Mouse (Mus musculus): Measurements from ENCODE around the gene Rasgrf2. TPM values are rescaled to one million over a fixed set of nuclear protein-coding genes. Genes with fewer than 3 reads are reported as not detected.
A peak's percentile ranks its signal among the peaks of the same experiment; 100 is the strongest.

The Rasgrf2 gene
- polyA plus RNA-seq, 1 experiment from 2014 or later: 11.8 TPM

DNA sequence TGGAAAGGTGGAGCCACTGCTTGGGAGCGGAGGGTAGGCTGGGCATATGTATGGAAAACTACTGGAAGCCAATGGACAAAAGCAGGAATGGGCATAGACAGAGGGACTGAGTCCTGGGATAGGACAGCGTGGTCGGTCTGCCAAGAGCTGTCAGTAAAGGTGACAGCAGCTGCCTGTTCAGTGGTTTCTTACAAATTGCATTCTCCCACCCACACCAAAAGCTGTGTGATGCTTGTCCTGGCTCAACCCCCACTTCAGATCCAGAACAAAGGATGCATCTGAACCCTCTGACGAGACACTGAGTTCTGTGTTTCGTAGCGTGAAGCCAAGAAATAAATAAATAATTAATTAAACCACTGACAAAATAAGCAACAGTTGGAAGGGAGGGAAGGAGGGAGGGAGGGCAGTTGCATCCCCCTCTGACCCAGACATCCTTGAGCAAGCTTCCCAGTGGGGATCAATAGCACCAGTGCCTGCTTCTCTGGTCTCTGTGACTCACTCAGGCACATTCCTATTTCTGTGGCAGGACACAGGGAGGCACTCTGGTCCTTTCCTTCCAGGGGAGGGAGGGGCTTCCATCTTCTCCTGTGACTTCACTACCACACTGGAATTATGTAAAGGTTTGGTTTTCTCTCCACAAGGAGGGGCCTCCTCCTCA is 215.7 kb downstream of the Rasgrf2 start:
- Histone ChIP-seq H3K27ac (ENCODE audit: low read depth, low read length) (no peak overlapping the region), H3K4me2 (ENCODE audit: low read length) (peak overlapping the region; percentile 30)

DNA sequence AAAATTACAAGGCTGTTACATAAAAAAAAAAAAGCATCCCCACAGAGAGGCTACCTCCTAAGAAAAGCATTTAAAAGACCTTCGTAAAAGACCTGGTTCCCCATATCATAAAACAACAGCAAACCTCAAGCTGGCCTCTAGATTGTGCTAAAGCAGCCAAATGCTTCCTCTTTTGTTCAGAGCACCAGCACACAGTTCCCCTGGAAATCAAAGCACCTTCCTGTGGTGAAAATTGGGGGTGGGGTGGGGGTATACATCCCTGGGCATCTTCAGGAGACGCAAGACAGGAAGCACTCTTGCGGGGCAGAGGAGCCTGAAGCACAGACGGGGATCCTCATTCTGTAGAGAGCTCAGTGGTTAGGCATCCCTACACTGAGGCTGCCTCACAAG is 216.3 kb downstream of the Rasgrf2 start:
- H3K4me1 ChIP-seq (ENCODE audit: control insufficient read depth, insufficient read depth, low read depth, low read length): peaks cover 4% of the 10 kb centered on the region; the same call in 1 of the 2 replicates
- no peak overlapping the region for H3K4me3 ChIP-seq (ENCODE audit: low read length)
- no peaks in the 10 kb centered on the region for H3K36me3 ChIP-seq (ENCODE audit: control insufficient read depth, insufficient read depth, low read length)
- 32% methylated on average over 4 of the region's 4 CpGs for WGBS
- H3K9ac ChIP-seq (ENCODE audit: low read depth, low read length): no peak overlapping the region
- H3K9me3 ChIP-seq (ENCODE audit: control insufficient read depth, low read length): no peaks in the 10 kb centered on the region
- H3K4me2 ChIP-seq (ENCODE audit: low read length): peak overlapping the region; percentile 30
- no peak overlapping the region for H3K27ac ChIP-seq (ENCODE audit: low read depth, low read length)
- ATAC-seq: peak; percentile 44
- H3K27me3 ChIP-seq (replicated peaks; ENCODE audit: control insufficient read depth, insufficient read depth, low read length): no peaks in the 10 kb centered on the region

More for the DNA sequence above, 215.7 kb downstream of the Rasgrf2 start:
- Histone ChIP-seq H3K4me1 (ENCODE audit: control insufficient read depth, insufficient read depth, low read depth, low read length) (peaks cover 4% of the 10 kb centered on the region; the same call in 1 of the 2 replicates), H3K4me3 (ENCODE audit: low read length) (no peak overlapping the region), H3K27me3 (replicated peaks; ENCODE audit: control insufficient read depth, insufficient read depth, low read length) (no peaks in the 10 kb centered on the region), H3K9ac (ENCODE audit: low read depth, low read length) (no peak overlapping the region), H3K36me3 (ENCODE audit: control insufficient read depth, insufficient read depth, low read length) (no peaks in the 10 kb centered on the region), H3K9me3 (ENCODE audit: control insufficient read depth, low read length) (no peaks in the 10 kb centered on the region)
- WGBS: 35% methylated on average over 6 of the region's 6 CpGs
- ATAC-seq: peak; percentile 85

DNA sequence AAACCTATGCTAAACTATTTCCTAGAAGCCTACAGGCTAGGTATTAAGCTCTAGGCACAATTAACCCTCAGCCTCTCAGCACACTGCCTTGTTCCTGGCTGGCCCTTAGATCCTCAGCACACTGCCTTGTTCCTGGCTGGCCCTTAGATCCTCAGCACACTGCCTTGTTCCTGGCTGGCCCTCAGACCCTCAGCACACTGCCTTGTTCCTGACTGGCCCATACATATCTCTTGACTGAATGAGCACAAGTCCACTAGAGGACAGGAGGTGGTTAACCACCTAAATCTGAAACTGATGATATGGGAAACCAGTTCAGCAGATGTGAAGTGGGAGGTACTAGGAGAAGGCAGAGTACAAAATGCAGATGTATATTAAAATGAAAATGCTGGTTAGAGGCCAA is 219.8 kb downstream of the Rasgrf2 start:
- Histone ChIP-seq H3K36me3 (ENCODE audit: control insufficient read depth, insufficient read depth, low read length) (no peaks in the 10 kb centered on the region), H3K9me3 (ENCODE audit: control insufficient read depth, low read length) (no peaks in the 10 kb centered on the region)

DNA sequence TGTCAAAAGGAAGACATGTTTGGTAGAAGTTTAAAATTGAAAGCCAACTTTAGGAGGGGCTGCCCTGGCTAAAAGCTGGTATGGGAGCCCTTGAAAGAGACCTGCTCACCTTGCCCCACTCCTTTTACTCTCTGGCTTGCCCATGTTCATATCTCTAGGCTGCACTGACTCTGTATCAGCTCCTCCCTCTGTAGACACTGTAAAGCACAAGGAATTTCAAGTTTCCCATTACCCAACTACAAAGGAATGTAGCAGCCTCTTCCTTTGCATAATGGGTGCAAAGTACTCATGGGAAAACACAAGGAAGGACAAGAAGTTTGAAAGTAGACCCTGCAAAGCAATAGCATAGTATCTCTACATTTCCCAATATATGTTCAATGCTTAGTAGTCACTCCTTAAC is 220.2 kb downstream of the Rasgrf2 start:
- no peak for ATAC-seq
- Histone ChIP-seq H3K9ac (ENCODE audit: low read depth, low read length) (no peak overlapping the region), H3K4me1 (ENCODE audit: control insufficient read depth, insufficient read depth, low read depth, low read length) (peaks cover 4% of the 10 kb centered on the region; the same call in 1 of the 2 replicates)

More for the DNA sequence above, 219.8 kb downstream of the Rasgrf2 start:
- no peak overlapping the region for H3K27ac ChIP-seq (ENCODE audit: low read depth, low read length)
- no peak overlapping the region for H3K4me3 ChIP-seq (ENCODE audit: low read length)
- no peaks in the 10 kb centered on the region for H3K27me3 ChIP-seq (replicated peaks; ENCODE audit: control insufficient read depth, insufficient read depth, low read length)
- H3K4me1 ChIP-seq (ENCODE audit: control insufficient read depth, insufficient read depth, low read depth, low read length): peaks cover 4% of the 10 kb centered on the region; the same call in 1 of the 2 replicates
- no peak overlapping the region for H3K9ac ChIP-seq (ENCODE audit: low read depth, low read length)
- no peak overlapping the region for H3K4me2 ChIP-seq (ENCODE audit: low read length)
- no peak for ATAC-seq

DNA sequence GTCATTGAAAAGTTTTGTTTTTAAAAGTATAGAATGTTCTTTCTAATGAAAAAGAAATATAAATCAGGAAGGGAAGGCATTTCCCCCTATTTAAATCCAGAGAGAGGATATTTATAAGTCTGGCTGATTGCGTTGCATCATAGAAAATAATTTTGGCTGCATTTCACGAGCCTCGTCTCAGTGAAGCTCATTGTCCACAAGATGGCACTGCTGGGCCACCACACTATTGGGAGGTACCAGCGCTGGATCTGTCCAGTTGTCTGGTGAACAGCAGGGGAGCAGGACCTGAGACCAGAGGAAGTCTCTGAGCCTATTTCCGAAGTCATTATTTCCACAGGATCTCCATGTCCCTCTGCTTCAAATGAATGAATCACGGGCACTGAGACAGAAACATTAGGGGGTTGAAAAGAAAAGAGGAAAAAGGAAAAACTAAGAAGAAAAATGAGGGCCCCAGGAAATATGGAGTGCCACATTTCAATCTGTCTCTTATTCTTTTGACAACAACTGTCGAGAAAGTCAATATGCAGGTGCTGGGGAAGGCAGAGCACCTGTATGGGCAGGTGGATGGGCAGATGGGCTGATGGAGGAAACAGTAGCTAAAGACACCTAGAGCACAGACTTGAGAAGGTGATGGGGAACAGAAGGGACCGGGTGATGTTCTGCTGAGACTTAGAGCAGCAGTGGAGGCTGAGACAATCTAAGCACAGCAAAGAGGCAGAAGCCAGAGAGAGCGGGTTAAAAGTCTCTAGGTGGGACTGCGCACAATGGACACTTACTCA is 223.1 kb downstream of the Rasgrf2 start:
- ATAC-seq: peak; percentile 89
- H3K27me3 ChIP-seq (replicated peaks; ENCODE audit: control insufficient read depth, insufficient read depth, low read length): no peaks in the 10 kb centered on the region
- H3K4me3 ChIP-seq (ENCODE audit: low read length): no peak overlapping the region
- no peaks in the 10 kb centered on the region for H3K36me3 ChIP-seq (ENCODE audit: control insufficient read depth, insufficient read depth, low read length)
- H3K4me2 ChIP-seq (ENCODE audit: low read length): no peak overlapping the region
- WGBS: 37% methylated on average over 10 of the region's 10 CpGs
- H3K9me3 ChIP-seq (ENCODE audit: control insufficient read depth, low read length): no peaks in the 10 kb centered on the region
- no peak overlapping the region for H3K27ac ChIP-seq (ENCODE audit: low read depth, low read length)
- no peak overlapping the region for H3K9ac ChIP-seq (ENCODE audit: low read depth, low read length)
- H3K4me1 ChIP-seq (ENCODE audit: control insufficient read depth, insufficient read depth, low read depth, low read length): no peaks in the 10 kb centered on the region

More for the DNA sequence above, 220.2 kb downstream of the Rasgrf2 start:
- H3K27me3 ChIP-seq (replicated peaks; ENCODE audit: control insufficient read depth, insufficient read depth, low read length): no peaks in the 10 kb centered on the region
- no peak overlapping the region for H3K4me3 ChIP-seq (ENCODE audit: low read length)
- no peak overlapping the region for H3K4me2 ChIP-seq (ENCODE audit: low read length)
- no peak overlapping the region for H3K27ac ChIP-seq (ENCODE audit: low read depth, low read length)
- no peaks in the 10 kb centered on the region for H3K36me3 ChIP-seq (ENCODE audit: control insufficient read depth, insufficient read depth, low read length)
- no peaks in the 10 kb centered on the region for H3K9me3 ChIP-seq (ENCODE audit: control insufficient read depth, low read length)

DNA sequence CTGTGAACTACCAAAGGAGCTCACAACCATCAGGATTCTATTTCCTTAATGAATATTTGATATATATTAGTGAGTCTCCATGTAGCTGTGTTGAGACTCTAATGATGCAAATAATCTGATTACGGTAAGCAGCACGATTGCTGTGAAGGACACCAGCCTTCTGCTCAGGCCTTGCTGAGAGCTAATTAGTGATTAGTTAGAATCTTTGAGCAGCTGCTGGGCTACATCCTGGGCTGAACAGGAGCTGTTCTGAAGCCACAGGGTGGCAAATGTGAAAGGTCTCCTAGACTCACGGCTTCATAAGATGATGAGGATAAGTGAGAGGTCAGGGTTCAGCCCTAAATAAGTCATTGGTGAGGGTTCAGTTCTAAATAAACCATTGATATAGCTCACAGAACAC is 225.1 kb downstream of the Rasgrf2 start:
- ATAC-seq: peak; percentile 53; the same call in 1 of the 2 replicates
- H3K27ac ChIP-seq (ENCODE audit: low read depth, low read length): no peak overlapping the region
- no peaks in the 10 kb centered on the region for H3K9me3 ChIP-seq (ENCODE audit: control insufficient read depth, low read length)
- H3K4me1 ChIP-seq (ENCODE audit: control insufficient read depth, insufficient read depth, low read depth, low read length): no peaks in the 10 kb centered on the region
- no peak overlapping the region for H3K4me3 ChIP-seq (ENCODE audit: low read length)
- H3K27me3 ChIP-seq (replicated peaks; ENCODE audit: control insufficient read depth, insufficient read depth, low read length): no peaks in the 10 kb centered on the region
- H3K9ac ChIP-seq (ENCODE audit: low read depth, low read length): no peak overlapping the region
- 57% methylated on average over 3 of the region's 3 CpGs for WGBS
- no peak overlapping the region for H3K4me2 ChIP-seq (ENCODE audit: low read length)
- no peaks in the 10 kb centered on the region for H3K36me3 ChIP-seq (ENCODE audit: control insufficient read depth, insufficient read depth, low read length)

DNA sequence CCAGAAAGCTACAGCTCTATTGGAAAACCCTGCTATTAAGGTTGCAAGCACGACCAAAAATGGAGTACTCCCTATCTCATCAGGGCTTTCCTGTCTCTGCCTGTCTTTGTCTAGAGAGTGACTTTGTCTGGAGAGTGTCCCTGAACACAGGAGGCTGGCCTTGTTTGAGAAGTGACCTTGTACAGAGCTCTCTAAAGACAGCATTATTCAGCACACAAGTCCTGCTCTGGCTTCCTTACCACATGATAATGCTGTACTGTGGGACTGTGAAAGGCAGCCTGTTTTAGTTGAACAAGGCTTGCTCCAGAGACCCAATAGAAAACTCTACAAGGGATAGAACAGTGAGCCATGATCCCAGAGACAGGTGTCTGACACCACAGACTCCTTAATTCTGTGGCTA is 235.0 kb downstream of the Rasgrf2 start:
- Histone ChIP-seq H3K27ac (ENCODE audit: low read depth, low read length) (no peak overlapping the region), H3K9me3 (ENCODE audit: control insufficient read depth, low read length) (no peaks in the 10 kb centered on the region), H3K9ac (ENCODE audit: low read depth, low read length) (no peak overlapping the region), H3K4me1 (ENCODE audit: control insufficient read depth, insufficient read depth, low read depth, low read length) (no peaks in the 10 kb centered on the region), H3K4me2 (ENCODE audit: low read length) (no peak overlapping the region), H3K4me3 (ENCODE audit: low read length) (no peak overlapping the region), H3K36me3 (ENCODE audit: control insufficient read depth, insufficient read depth, low read length) (no peaks in the 10 kb centered on the region), H3K27me3 (replicated peaks; ENCODE audit: control insufficient read depth, insufficient read depth, low read length) (no peaks in the 10 kb centered on the region)
- 58% methylated on average over 1 of the region's 1 CpGs for WGBS
- ATAC-seq: no peak

DNA sequence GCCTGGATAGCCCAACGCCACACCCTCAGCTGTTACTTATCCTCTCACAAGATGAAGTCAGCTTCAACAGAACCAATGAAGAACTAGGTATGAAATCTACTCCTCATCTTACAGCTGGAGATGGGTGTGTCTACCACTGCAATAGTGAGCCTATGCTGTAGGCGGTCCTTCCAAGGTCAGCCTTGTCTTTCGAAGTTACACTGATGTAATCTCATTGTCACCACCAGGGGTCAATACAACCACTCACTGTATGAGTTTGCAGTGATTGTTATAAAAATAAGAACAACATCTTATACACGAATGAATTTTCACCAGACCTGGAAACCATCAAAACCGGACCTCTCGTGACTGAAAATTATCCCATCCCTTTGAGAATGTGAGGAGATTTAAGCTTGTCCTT is 238.3 kb downstream of the Rasgrf2 start:
- Histone ChIP-seq H3K9ac (ENCODE audit: low read depth, low read length) (no peak overlapping the region), H3K4me3 (ENCODE audit: low read length) (no peak overlapping the region), H3K27ac (ENCODE audit: low read depth, low read length) (no peak overlapping the region), H3K4me1 (ENCODE audit: control insufficient read depth, insufficient read depth, low read depth, low read length) (no peaks in the 10 kb centered on the region), H3K27me3 (replicated peaks; ENCODE audit: control insufficient read depth, insufficient read depth, low read length) (no peaks in the 10 kb centered on the region), H3K4me2 (ENCODE audit: low read length) (no peak overlapping the region), H3K36me3 (ENCODE audit: control insufficient read depth, insufficient read depth, low read length) (no peaks in the 10 kb centered on the region), H3K9me3 (ENCODE audit: control insufficient read depth, low read length) (no peaks in the 10 kb centered on the region)
- ATAC-seq: peak; percentile 31; the same call in 1 of the 2 replicates
- WGBS: 81% methylated on average over 6 of the region's 6 CpGs

DNA sequence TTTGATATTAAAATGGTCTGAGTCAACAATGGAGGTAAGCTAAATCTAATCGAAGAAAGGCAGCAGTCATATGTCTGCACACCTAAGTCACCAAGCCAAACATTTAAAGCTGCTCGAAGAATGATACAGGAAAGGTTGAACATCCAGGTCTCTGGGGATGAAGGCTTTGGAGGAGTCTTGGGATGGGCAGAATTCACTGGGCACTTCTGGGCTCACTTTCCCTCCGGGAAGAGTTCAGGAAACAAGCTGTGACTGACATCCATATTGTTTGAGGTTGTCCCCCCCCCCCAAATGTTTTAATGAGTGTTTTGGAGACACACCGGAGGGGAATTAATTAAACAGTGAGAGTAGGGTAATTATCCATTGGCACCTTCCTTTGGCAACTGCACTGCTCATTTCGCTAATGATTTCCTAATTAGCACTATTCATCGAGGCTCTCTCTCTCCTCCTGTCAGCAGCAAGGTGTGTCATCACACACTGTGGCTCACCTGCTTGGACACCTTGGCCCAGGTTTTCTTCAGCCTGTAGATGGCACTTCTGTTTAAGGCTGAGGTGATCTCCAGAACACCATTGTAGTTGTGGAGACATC is 241.3 kb downstream of the Rasgrf2 start:
- H3K9ac ChIP-seq (ENCODE audit: low read depth, low read length): no peak overlapping the region
- H3K4me1 ChIP-seq (ENCODE audit: control insufficient read depth, insufficient read depth, low read depth, low read length): no peaks in the 10 kb centered on the region
- H3K36me3 ChIP-seq (ENCODE audit: control insufficient read depth, insufficient read depth, low read length): no peaks in the 10 kb centered on the region
- H3K9me3 ChIP-seq (ENCODE audit: control insufficient read depth, low read length): no peaks in the 10 kb centered on the region
- H3K27ac ChIP-seq (ENCODE audit: low read depth, low read length): no peak overlapping the region
- H3K27me3 ChIP-seq (replicated peaks; ENCODE audit: control insufficient read depth, insufficient read depth, low read length): no peaks in the 10 kb centered on the region
- WGBS: 66% methylated on average over 6 of the region's 6 CpGs
- no peak overlapping the region for H3K4me3 ChIP-seq (ENCODE audit: low read length)
- ATAC-seq: peak; percentile 71
- H3K4me2 ChIP-seq (ENCODE audit: low read length): no peak overlapping the region
